Mouse (Mus musculus): ENCODE measurements around the gene Atoh7.

Gene Atoh7

GRCm38 (mm10) chr10:63099941-63100562 is 601 bp downstream of the Atoh7 start:
- peak; percentile 47 for DNase-seq (ENCODE audit: low spot score)

GRCm38 (mm10) chr10:63100657-63101056 is 1.2 kb downstream of the Atoh7 start:
- DNase-seq (ENCODE audit: low spot score) = no peak

DNA sequence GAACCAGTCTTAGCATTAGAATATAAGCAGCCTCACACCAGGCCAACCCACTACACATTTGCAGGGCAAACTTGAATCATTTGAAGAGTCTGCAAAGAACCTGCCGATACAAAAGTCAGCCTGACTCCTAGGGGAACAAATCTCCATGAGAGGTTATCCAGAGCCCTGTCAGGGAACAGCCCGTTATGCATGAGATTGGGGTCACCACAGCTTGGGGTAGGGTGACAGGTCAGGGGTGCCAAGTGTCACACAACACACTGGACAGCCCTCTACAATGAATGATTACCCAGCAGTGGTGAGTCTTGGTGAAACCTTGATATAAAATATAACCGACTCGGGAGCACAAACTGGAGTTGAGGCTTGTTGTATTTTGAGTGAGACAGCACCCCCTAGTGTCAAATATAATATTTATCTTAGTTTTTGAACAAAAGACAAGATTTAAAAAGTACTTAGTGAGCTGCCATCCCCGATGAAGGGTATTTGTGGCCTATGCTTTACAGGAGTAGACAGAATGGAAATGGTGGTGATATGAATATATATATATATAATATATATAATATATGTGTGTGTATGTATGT is 13.7 kb downstream of the Atoh7 start:
- DNase-seq (ENCODE audit: low spot score) = no peak

- no peak for DNase-seq (ENCODE audit: low spot score)
Measured at GRCm38 (mm10) chr10:63113716-63114360, 14.4 kb downstream of the Atoh7 start.

DNA sequence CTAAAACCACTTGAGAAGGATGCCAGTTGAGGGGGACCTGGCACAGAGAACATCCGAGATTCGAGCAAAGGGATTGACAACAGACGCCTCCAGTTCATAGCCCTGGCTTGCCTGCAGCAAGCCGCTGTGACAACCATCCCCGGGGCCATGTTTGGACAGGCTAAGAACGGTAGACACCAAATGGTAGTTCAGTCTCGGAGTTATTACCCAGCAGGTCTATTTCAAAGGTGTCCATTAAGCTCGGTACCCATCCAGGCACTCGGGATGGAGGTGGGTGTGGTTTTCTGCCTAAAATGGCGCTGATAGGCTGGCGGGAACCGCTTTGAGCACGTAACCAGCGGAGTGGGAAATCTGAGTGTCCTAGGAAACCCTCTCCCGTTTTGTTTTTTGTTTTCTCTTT is 16.4 kb downstream of the Atoh7 start:
- DNase-seq (ENCODE audit: low spot score) = no peak

GRCm38 (mm10) chr10:63116376-63116775 is 16.9 kb downstream of the Atoh7 start:
- DNase-seq (ENCODE audit: low spot score) = no peak

GRCm38 (mm10) chr10:63117583-63117982 is 18.1 kb downstream of the Atoh7 start:
- DNase-seq (ENCODE audit: low spot score) = no peak

DNA sequence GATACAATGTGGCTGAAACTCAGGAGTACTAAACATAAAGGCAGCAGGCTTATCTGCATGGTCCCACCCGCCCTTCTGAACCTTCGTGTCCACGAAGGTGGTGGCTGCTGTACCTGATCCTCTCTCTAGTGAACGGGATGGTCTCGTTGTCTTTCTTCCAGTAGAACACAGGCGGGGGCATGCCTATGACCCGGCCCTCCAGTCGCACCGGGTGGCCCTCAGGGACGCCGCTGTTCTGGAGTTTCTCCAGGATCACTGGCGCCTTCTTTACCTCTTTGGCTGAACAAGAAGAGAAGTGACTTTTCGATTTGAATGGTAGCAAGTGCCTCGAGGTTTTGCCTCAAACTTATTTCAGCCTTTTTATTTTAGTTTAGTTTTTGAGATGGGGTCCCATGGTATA is 20.5 kb downstream of the Atoh7 start:
- no peak for DNase-seq (ENCODE audit: low spot score)

DNA sequence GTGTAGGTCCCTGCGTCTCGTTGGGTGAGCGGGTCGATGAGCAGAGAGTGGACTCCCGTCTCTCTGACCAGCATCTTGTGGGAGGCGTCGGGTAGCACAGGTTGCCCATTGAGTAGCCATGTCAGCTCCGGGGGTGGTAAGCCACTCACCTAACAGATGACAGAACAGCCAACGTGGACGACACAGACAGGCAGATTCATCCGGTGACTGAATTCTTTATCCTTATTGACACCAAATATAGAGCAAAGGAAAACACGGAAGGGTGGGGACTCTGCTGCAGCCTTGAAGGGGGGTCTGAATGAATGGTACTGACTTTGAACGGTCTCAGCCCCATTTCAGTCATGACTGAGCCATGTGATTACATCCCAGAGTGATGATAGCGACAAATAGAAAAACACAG is 22.5 kb downstream of the Atoh7 start:
- no peak for DNase-seq (ENCODE audit: low spot score)

- peak; percentile 49 for DNase-seq (ENCODE audit: low spot score)
Measured at GRCm38 (mm10) chr10:63122516-63122915, 23.1 kb downstream of the Atoh7 start.

- no peak for DNase-seq (ENCODE audit: low spot score)
Measured at GRCm38 (mm10) chr10:63123141-63123540, 23.7 kb downstream of the Atoh7 start.

DNA sequence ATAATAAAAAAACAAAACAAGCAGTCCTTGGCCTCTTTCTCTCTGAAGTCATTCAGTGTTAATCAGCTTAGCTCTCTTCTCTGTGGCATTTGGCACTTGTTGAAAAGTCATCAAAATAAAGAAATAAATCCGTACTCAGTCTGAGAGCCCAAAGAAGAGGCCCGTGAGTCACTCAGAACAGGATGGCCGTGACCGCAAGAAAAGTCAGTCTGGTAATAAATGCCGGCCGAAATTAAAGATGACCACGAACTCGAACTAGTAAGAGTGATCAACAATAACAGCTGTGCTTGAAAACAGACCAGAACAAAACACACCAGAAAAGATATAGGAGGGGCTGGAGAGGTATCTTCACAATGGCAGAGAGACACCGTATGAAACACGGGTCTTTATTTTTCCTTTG is 24.6 kb downstream of the Atoh7 start:
- no peak for DNase-seq (ENCODE audit: low spot score)

DNA sequence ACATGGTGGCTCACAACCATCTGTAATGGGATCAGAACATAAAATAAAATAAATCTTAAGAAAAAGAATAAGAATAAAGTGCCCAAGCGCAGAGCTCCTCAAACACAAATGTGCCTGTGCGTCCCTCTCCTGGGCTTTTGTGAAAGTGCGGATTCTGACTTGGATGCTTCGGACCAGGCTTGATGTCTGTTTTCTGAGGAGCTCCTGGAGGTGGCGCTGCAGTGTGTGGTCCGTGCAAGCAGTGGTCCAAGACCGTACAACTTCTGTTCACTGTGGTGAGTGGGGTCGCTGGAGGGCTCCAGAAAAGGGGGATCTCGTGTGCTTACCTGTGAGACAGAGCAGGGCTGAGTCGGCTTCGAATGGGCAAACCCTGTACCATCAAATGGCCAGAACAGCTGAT is 25.9 kb downstream of the Atoh7 start:
- DNase-seq (ENCODE audit: low spot score) = no peak

DNA sequence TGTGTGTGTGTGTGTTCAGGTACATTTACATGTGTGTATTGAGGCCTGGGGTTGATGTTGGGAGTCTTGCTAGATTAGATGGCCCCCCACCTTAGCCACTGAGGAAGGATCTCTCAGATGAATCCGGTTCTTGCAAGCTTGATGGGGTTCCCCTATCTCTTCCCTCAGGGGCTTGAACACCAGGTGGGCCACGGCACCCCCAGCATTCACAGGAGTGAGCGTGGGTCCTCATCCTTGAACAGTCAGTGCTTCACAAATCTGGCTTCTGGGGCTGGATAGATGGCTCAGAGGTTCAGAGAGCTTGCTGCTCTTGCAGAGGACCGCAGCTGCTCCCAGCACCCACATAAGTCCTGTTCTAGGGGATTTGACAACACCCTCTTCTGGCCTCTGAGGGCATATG is 26.7 kb downstream of the Atoh7 start:
- no peak for DNase-seq (ENCODE audit: low spot score)

DNA sequence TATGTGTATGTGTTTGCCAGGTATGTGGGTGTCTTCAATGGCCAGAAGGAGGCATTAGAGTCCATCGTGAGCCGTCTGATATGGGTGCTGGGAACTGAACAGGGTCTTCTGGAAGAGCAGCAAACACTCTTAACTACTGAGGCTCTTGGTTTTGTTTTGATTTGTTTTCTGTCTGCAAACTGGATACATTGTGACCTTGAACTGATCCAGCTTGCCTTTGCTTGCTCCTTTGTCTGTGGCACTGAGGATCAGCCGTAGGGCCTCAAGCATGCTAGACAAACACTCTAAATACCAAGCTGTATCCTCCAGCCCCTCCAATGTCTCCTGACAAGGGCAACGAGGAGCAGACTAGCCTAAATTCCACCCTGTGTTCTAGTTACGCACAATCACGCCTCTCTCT is 27.7 kb downstream of the Atoh7 start:
- DNase-seq (ENCODE audit: low spot score) = no peak

DNA sequence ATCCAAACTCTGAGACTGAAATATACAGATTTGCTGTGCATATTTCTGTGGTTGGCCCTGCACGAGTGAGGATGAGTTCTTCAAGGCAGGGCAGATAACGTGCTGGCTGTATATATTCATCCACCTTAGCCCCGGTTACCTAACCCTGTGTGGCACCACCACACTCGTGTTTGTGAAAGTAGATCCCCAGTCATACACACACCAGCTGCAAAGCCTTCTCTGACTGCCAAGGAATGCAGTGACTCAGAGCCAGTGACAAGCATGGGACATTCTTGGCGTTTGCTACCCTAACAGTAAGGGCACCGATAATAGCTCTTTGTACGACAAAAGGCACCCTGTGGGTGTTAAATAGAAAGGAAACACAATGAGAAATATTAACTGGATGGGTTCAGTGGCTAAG is 28.8 kb downstream of the Atoh7 start:
- no peak for DNase-seq (ENCODE audit: low spot score)

- DNase-seq (ENCODE audit: low spot score) = no peak
Measured at GRCm38 (mm10) chr10:63130500-63130899, 31.0 kb downstream of the Atoh7 start.

DNA sequence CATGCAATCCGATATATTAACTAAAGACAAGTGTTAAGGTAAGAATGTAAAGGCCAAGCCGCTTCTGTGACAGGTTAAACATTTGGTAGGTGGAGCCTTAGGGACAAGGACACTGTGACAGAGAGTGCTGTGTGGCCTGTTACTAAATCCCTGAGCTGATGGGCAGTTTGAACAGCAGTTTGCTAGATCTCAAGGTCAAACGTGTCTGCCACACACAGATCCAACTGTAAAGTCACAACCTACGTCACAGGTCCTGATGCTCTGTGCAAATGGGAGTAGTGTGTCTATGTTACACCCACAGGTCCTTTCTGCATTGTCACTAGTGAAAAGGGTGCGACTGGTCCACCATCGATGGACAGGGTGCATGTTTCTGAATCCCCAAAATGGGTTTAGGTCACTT is 32.9 kb downstream of the Atoh7 start:
- DNase-seq (ENCODE audit: low spot score) = no peak

DNA sequence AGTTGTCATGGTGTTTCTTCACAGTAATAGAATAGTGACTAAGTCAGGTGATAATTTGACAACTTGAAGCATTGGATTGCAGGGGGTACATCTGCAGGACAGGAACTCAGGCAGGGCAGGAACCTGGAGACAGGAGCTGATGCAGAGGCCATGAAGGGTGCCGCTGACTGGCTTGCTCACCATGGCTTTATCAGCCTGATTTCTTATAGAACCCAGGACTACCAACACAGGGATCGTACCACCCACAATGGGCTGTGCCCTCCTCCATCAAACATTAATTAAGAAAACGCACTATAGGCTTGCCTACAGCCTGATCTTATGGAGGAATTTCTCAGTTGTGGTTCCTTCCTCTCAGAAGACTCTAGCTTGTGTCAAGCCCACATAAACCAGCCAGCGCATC is 33.9 kb downstream of the Atoh7 start:
- no peak for DNase-seq (ENCODE audit: low spot score)

DNA sequence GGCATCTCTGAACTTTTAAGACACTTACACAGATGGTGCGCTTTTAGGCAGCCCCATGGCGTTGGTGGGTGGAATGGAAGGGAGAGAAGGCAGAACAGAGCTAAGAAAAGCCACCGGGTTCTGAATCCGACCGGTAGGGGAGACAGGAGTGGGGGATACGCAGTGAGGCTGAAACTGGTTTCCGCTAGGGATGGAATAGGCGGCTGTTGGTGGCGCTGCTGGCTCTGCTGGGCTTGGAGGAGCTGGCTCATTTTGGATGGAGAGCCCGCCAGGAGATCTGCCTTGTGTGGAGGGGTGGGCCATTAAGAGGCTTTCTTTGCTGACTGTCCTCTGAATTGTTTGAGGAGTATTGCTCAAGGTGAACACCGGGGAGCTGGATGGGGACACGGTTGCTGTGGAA is 36.2 kb downstream of the Atoh7 start:
- DNase-seq (ENCODE audit: low spot score) = no peak

- no peak for DNase-seq (ENCODE audit: low spot score)
Measured at GRCm38 (mm10) chr10:63136436-63136835, 37.0 kb downstream of the Atoh7 start.

GRCm38 (mm10) chr10:63142660-63143059 is 43.2 kb downstream of the Atoh7 start:
- DNase-seq (ENCODE audit: low spot score) = no peak
